ENCODE assay signal across 28 mouse cellular contexts in the genomic region with DNA sequence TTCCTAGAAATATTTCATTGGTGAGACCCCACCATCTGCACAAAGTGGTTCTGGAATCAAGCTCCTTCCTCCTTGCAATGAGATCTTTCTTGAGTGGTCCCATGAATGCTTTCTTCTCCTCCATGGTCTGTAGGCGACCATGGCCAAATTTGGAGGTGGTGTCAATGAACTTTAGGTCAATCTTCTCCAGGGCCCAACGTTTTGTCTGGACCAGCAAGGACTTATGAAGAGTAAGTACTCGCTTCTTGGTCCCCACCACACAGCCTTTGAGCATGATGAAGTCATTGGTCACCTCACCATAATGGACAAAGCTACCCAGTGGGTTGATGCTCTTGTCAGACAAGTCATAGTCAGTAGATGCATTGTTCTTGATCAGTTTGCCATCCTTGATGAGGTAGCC. TPM values are rescaled to one million over a fixed set of nuclear protein-coding genes. Genes with fewer than 3 reads are reported as not detected.
"Had no signal": no experiment of that assay in that cellular context is flagged by ENCODE, and none has a peak within 500 bp of the region (broad histone marks: within the 10 kb centered on the region; RNA-seq: fewer than 3 reads in every experiment).

No protein-coding gene starts in this region.

RNA-seq across cellular contexts. Expression of gene Sprr2a2, which starts 11.7 kb away (rescaled TPM):
- total RNA-seq: gastrocnemius, adult 2 months; gastrocnemius, postnatal 10 days; granulocyte monocyte progenitor cell, adult 5-6 weeks; layer of hippocampus, adult 18-20 months; layer of hippocampus, adult 8-10 months; layer of hippocampus, postnatal 14 days; layer of hippocampus, postnatal 36 days; left cerebral cortex, adult 18-20 months; left cerebral cortex, adult 8-10 months; left cerebral cortex, postnatal 10 days; left cerebral cortex, postnatal 25 days; left cerebral cortex, postnatal 4 days; liver, adult 2 months had no signal
- polyA plus RNA-seq: hindbrain, embryonic 10.5 days; hindbrain, embryonic 14.5 days; inflammation-experienced regulatory T-cells, adult 6 months; limb, embryonic 11.5 days had no signal

RNA-seq across cellular contexts. Expression of gene Sprr2a1, which starts 11.8 kb away (rescaled TPM):
- total RNA-seq: gastrocnemius, adult 2 months; gastrocnemius, postnatal 10 days; gastrocnemius, postnatal 4 days; granulocyte monocyte progenitor cell, adult 5-6 weeks; heart, adult 2 months; heart, postnatal 14 days; layer of hippocampus, adult 18-20 months; layer of hippocampus, adult 8-10 months; layer of hippocampus, postnatal 14 days; layer of hippocampus, postnatal 36 days; left cerebral cortex, adult 18-20 months; left cerebral cortex, adult 8-10 months; left cerebral cortex, postnatal 10 days; left cerebral cortex, postnatal 25 days; left cerebral cortex, postnatal 4 days; liver, adult 2 months had no signal
- polyA plus RNA-seq: frontal cortex, adult 2 months; heart, adult 2 months; heart, embryonic 11.5 days; heart, embryonic 13.5 days; hindbrain, embryonic 10.5 days; hindbrain, embryonic 12.5 days; hindbrain, embryonic 14.5 days; hindbrain, embryonic 16.5 days; kidney, embryonic 15.5 days; limb, embryonic 11.5 days; liver, adult 2 months had no signal

RNA-seq across cellular contexts. Expression of gene Sprr2a3, which starts 57.8 kb away (rescaled TPM):
- total RNA-seq: gastrocnemius, adult 2 months; gastrocnemius, postnatal 10 days; gastrocnemius, postnatal 4 days; granulocyte monocyte progenitor cell, adult 5-6 weeks; heart, adult 2 months; heart, postnatal 14 days; heart, postnatal 4 days; layer of hippocampus, adult 18-20 months; layer of hippocampus, adult 8-10 months; layer of hippocampus, postnatal 14 days; layer of hippocampus, postnatal 36 days; left cerebral cortex, adult 18-20 months; left cerebral cortex, adult 8-10 months; left cerebral cortex, postnatal 10 days; left cerebral cortex, postnatal 25 days; left cerebral cortex, postnatal 4 days; liver, adult 2 months had no signal
- polyA plus RNA-seq: frontal cortex, adult 2 months; heart, embryonic 11.5 days; heart, embryonic 13.5 days; hindbrain, embryonic 10.5 days; hindbrain, embryonic 12.5 days; hindbrain, embryonic 14.5 days; hindbrain, embryonic 16.5 days; inflammation-experienced regulatory T-cells, adult 6 months; kidney, embryonic 15.5 days; limb, embryonic 11.5 days; limb, embryonic 13.5 days had no signal
